In the genomic region with DNA sequence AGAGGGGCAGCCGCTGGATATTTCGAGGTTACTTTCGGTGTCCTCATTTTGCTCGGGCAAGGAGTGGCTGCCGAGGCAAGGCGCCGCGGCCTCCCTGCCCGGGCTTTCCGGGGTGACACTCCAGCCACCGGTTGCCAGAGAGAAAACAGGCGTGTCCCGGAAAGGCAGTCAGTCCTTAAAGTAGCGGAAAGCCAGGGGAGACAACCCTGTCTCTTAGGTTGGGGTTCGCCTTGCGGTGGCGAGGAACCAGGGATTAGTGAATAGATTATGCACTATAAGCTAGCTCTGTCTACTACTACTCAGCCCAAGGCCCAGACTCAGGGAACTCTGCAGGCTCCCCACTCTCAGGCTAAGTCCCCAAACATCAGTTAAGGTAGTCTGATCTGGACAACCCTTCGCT, we compare ENCODE assay signal across 9 mouse cellular contexts. TPM values are rescaled to one million over a fixed set of nuclear protein-coding genes. Genes with fewer than 3 reads are reported as not detected.
A peak's percentile ranks its signal among the peaks of the same experiment; 100 is the strongest.
DNase-seq lines count a peak whose midpoint lies in the region; ATAC-seq and TF ChIP-seq lines count a peak whose summit lies in the region.
"Not testable (repeated sequence)": the region's sequence is repeated elsewhere in the genome, so short reads cannot be mapped to it uniquely, and the experiment has no call there.
"Had no signal": no experiment of that assay in that cellular context is flagged by ENCODE, and none has a peak within 500 bp of the region (broad histone marks: within the 10 kb centered on the region; RNA-seq: fewer than 3 reads in every experiment).

No protein-coding gene starts in this region.

- H3K27ac ChIP-seq in embryonic facial prominence, embryonic 12.5 days; forebrain, postnatal 0 days (ENCODE audit: low read depth, low read length); hindbrain, embryonic 11.5 days (ENCODE audit: low read depth, low read length); intestine, postnatal 0 days (ENCODE audit: low read depth, low read length); liver, embryonic 12.5 days; neural tube, embryonic 12.5 days: not testable (repeated sequence)

- TF ChIP-seq CTCF in forebrain, postnatal 0 days (IDR thresholded peaks at IDR 0.05; ENCODE audit: low read depth); intestine, postnatal 0 days (IDR thresholded peaks at IDR 0.05; ENCODE audit: low read depth): not testable (repeated sequence)

- not testable (repeated sequence) for H3K4me1 ChIP-seq in embryonic facial prominence, embryonic 12.5 days; forebrain, postnatal 0 days (ENCODE audit: insufficient read depth); hindbrain, embryonic 11.5 days (replicated peaks; ENCODE audit: control insufficient read depth, insufficient read depth, low read length); intestine, postnatal 0 days (replicated peaks; ENCODE audit: control insufficient read depth, insufficient read depth, low read length); liver, embryonic 12.5 days; neural tube, embryonic 12.5 days

- not testable (repeated sequence) for H3K4me3 ChIP-seq in embryonic facial prominence, embryonic 12.5 days; forebrain, postnatal 0 days (ENCODE audit: low read depth, low read length); hindbrain, embryonic 11.5 days (ENCODE audit: low read depth, low read length); intestine, postnatal 0 days (ENCODE audit: low read depth, low read length); liver, embryonic 12.5 days; neural tube, embryonic 12.5 days

- not testable (repeated sequence) for H3K4me2 ChIP-seq in embryonic facial prominence, embryonic 12.5 days (replicated peaks); forebrain, postnatal 0 days (ENCODE audit: low read depth); hindbrain, embryonic 11.5 days (replicated peaks; ENCODE audit: low read depth, low read length); intestine, postnatal 0 days (replicated peaks; ENCODE audit: low read depth); liver, embryonic 12.5 days; neural tube, embryonic 12.5 days (replicated peaks)

- not testable (repeated sequence) for H3K36me3 ChIP-seq in embryonic facial prominence, embryonic 12.5 days; forebrain, postnatal 0 days (ENCODE audit: insufficient read depth); hindbrain, embryonic 11.5 days (ENCODE audit: control insufficient read depth, insufficient read depth, low read length); intestine, postnatal 0 days (ENCODE audit: control insufficient read depth, insufficient read depth); liver, embryonic 12.5 days; neural tube, embryonic 12.5 days

- not testable (repeated sequence) for H3K27me3 ChIP-seq in embryonic facial prominence, embryonic 12.5 days; forebrain, postnatal 0 days (ENCODE audit: insufficient read depth, low read length); hindbrain, embryonic 11.5 days (ENCODE audit: control insufficient read depth, insufficient read depth, low read length); intestine, postnatal 0 days (replicated peaks; ENCODE audit: control insufficient read depth, insufficient read depth, low read length); liver, embryonic 12.5 days (replicated peaks); neural tube, embryonic 12.5 days (replicated peaks)

- not testable (repeated sequence) for H3K9me3 ChIP-seq in embryonic facial prominence, embryonic 12.5 days; forebrain, postnatal 0 days (ENCODE audit: low read length); hindbrain, embryonic 11.5 days (ENCODE audit: control insufficient read depth, low read length); intestine, postnatal 0 days (ENCODE audit: control insufficient read depth); liver, embryonic 12.5 days (replicated peaks); neural tube, embryonic 12.5 days

- WGBS in embryonic facial prominence, embryonic 12.5 days: no CpG with 5 or more reads among the region's 18 CpGs
- no CpG with 5 or more reads among the region's 18 CpGs for WGBS in forebrain, postnatal 0 days
- WGBS in hindbrain, embryonic 11.5 days: no CpG with 5 or more reads among the region's 18 CpGs
- WGBS in intestine, postnatal 0 days: no CpG with 5 or more reads among the region's 18 CpGs
- WGBS in liver, embryonic 12.5 days (ENCODE audit: insufficient replicate concordance): no CpG with 5 or more reads among the region's 18 CpGs
- no CpG with 5 or more reads among the region's 18 CpGs for WGBS in neural tube, embryonic 12.5 days

- H3K9ac ChIP-seq in embryonic facial prominence, embryonic 12.5 days; forebrain, postnatal 0 days; hindbrain, embryonic 11.5 days (ENCODE audit: low read depth, low read length); intestine, postnatal 0 days (ENCODE audit: low read depth, low read length); liver, embryonic 12.5 days; neural tube, embryonic 12.5 days: not testable (repeated sequence)

- ATAC-seq in embryonic facial prominence, embryonic 12.5 days (ENCODE audit: insufficient number of reproducible peaks, insufficient read depth, low FRiP score, low TSS enrichment): peak; percentile 17; the same call in 1 of the 2 replicates
- peak; percentile 60 for ATAC-seq in forebrain, postnatal 0 days
- ATAC-seq in hindbrain, embryonic 11.5 days (ENCODE audit: low FRiP score): peak; percentile 59
- peak; percentile 60 for ATAC-seq in intestine, postnatal 0 days
- peak; percentile 82 for ATAC-seq in liver, embryonic 12.5 days
- ATAC-seq in megakaryocyte progenitor cell, adult 5-6 weeks (replicated peaks; ENCODE audit: poor library complexity): peak; percentile 61
- ATAC-seq in neural tube, embryonic 12.5 days (ENCODE audit: low FRiP score, low read depth): peak; percentile 57

- DNase-seq in forebrain, postnatal 0 days; hindbrain, embryonic 11.5 days (ENCODE audit: low spot score): not testable (repeated sequence)

RNA-seq across cellular contexts. Expression of a gene that starts 0.4 kb away (rescaled TPM):
- polyA plus RNA-seq in embryonic facial prominence, embryonic 12.5 days (2016; fragmentation: Nextera tagmentation; extraction: Ambion mirVana): 6.2 TPM in 1 of 2 replicates, not detected in the other
- 0.46 TPM in 1 of 2 replicates, not detected in the other for total RNA-seq in forebrain, postnatal 0 days (2014; rRNA removed)
- polyA plus RNA-seq in forebrain, postnatal 0 days (2015; fragmentation: Nextera tagmentation; extraction: Ambion mirVana): not detected in 2 replicates
- polyA plus RNA-seq in hindbrain, embryonic 11.5 days (2014; fragmentation: Nextera tagmentation; extraction: Ambion mirVana): 10.9 TPM in 1 of 2 replicates, not detected in the other
- polyA plus RNA-seq in intestine, postnatal 0 days (2015; fragmentation: Nextera tagmentation; extraction: Ambion mirVana): not detected in 2 replicates
- 2.1 TPM in 1 of 2 replicates, not detected in the other for polyA plus RNA-seq in liver, embryonic 12.5 days (2016; fragmentation: Nextera tagmentation; extraction: Ambion mirVana)
- total RNA-seq in megakaryocyte progenitor cell, adult 5-6 weeks (2015): 8.5 and 11.7 TPM in 2 replicates
- total RNA-seq in megakaryocyte progenitor cell, adult 5-6 weeks (2017): not detected in 2 replicates
- 2.5 TPM in 1 of 2 replicates, not detected in the other for polyA plus RNA-seq in neural tube, embryonic 12.5 days (2016; fragmentation: Nextera tagmentation; extraction: Ambion mirVana)
- total RNA-seq: heart, postnatal 10 days had no signal
- polyA plus RNA-seq: cerebellum, adult 2 months had no signal

RNA-seq across cellular contexts. Expression of a gene that starts 30.2 kb away (rescaled TPM):
- 73.0 and 74.5 TPM in 2 replicates for polyA plus RNA-seq in embryonic facial prominence, embryonic 12.5 days (2016; fragmentation: Nextera tagmentation; extraction: Ambion mirVana)
- 63.9 and 73.2 TPM in 2 replicates for total RNA-seq in forebrain, postnatal 0 days (2014; rRNA removed)
- 90.1 and 97.6 TPM in 2 replicates for polyA plus RNA-seq in forebrain, postnatal 0 days (2015; fragmentation: Nextera tagmentation; extraction: Ambion mirVana)
- polyA plus RNA-seq in hindbrain, embryonic 11.5 days (2014; fragmentation: Nextera tagmentation; extraction: Ambion mirVana): 75.1 and 80.6 TPM in 2 replicates
- 60.0 and 64.6 TPM in 2 replicates for polyA plus RNA-seq in intestine, postnatal 0 days (2015; fragmentation: Nextera tagmentation; extraction: Ambion mirVana)
- polyA plus RNA-seq in liver, embryonic 12.5 days (2016; fragmentation: Nextera tagmentation; extraction: Ambion mirVana): 49.3 and 51.6 TPM in 2 replicates
- 75.0 and 76.0 TPM in 2 replicates for total RNA-seq in megakaryocyte progenitor cell, adult 5-6 weeks (2015)
- total RNA-seq in megakaryocyte progenitor cell, adult 5-6 weeks (2017): 87.7 and 93.8 TPM in 2 replicates
- 70.2 and 81.4 TPM in 2 replicates for polyA plus RNA-seq in neural tube, embryonic 12.5 days (2016; fragmentation: Nextera tagmentation; extraction: Ambion mirVana)

RNA-seq across cellular contexts. Expression of a gene that starts 44.9 kb away (rescaled TPM):
- 62.9 and 64.4 TPM in 2 replicates for polyA plus RNA-seq in embryonic facial prominence, embryonic 12.5 days (2016; fragmentation: Nextera tagmentation; extraction: Ambion mirVana)
- total RNA-seq in forebrain, postnatal 0 days (2014; rRNA removed): 75.7 and 96.9 TPM in 2 replicates
- 75.3 and 75.8 TPM in 2 replicates for polyA plus RNA-seq in forebrain, postnatal 0 days (2015; fragmentation: Nextera tagmentation; extraction: Ambion mirVana)
- 59.1 TPM in 2 replicates for polyA plus RNA-seq in hindbrain, embryonic 11.5 days (2014; fragmentation: Nextera tagmentation; extraction: Ambion mirVana)
- polyA plus RNA-seq in intestine, postnatal 0 days (2015; fragmentation: Nextera tagmentation; extraction: Ambion mirVana): 34.7 and 39.1 TPM in 2 replicates
- 35.8 and 40.3 TPM in 2 replicates for polyA plus RNA-seq in liver, embryonic 12.5 days (2016; fragmentation: Nextera tagmentation; extraction: Ambion mirVana)
- total RNA-seq in megakaryocyte progenitor cell, adult 5-6 weeks (2015): 27.7 and 35.3 TPM in 2 replicates
- total RNA-seq in megakaryocyte progenitor cell, adult 5-6 weeks (2017): 111 and 135 TPM in 2 replicates
- 58.2 and 65.5 TPM in 2 replicates for polyA plus RNA-seq in neural tube, embryonic 12.5 days (2016; fragmentation: Nextera tagmentation; extraction: Ambion mirVana)

Comparison
In these comparisons a context has a peak if more than half of its experiments do, and no peak if none do; other contexts are left out.
1. ATAC-seq: peak in every context shown above with its lines; median percentile 82 in liver, embryonic 12.5 days; 61 in megakaryocyte progenitor cell, adult 5-6 weeks; 60 in forebrain, postnatal 0 days; 60 in intestine, postnatal 0 days; 59 in hindbrain, embryonic 11.5 days; 57 in neural tube, embryonic 12.5 days; 17 in embryonic facial prominence, embryonic 12.5 days.